Mouse (Mus musculus): ENCODE measurements around the gene Vamp5.

Gene Vamp5

GRCm38 (mm10) chr6:72364009-72364408 is 16.3 kb downstream of the Vamp5 start:
- no peak for DNase-seq

DNA sequence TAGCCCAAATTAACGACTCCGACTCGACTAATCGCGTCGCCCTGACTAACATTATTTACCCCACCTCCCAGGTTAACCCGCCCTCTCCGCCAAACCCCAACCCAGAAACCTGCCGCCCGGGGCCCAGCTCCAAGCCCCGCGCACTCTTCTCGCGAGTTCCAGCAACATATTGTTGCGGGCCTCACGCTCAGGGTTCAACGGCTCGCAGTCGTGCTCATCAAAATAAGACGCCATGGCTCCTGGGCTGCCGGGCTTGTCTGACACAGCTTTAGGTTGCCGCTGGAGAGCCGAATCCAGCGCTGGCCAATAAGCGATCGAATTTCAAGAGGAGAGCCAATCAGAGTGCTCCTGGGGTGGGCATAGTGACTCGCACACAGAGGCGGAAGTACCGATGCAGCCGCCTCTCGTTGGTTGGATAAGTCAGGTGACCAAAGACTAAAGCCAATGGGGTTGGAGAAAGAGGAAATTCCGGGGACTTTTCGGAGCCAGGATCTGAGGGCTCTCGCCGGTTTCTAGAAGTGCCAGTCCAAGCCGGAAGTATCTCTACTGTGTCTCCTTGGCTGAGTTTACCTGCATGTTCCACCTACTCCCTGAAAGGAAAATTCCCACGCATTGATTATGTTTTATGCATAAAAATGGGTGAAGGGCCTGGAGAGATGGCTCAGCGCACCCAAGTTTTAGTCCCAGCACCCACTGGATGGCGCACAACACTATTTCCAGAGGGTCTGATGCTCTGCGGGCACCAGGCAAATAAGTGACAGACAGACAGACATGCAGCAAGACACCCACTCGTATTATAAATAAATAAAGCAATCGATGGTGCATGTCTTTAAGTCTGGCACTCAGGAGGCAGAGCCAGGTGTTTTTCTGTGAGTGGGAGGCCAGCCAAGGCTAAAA is 17.9 kb downstream of the Vamp5 start:
- DNase-seq, result peak; percentile 97

GRCm38 (mm10) chr6:72361121-72361551 is 19.1 kb downstream of the Vamp5 start:
- no peak for DNase-seq

DNA sequence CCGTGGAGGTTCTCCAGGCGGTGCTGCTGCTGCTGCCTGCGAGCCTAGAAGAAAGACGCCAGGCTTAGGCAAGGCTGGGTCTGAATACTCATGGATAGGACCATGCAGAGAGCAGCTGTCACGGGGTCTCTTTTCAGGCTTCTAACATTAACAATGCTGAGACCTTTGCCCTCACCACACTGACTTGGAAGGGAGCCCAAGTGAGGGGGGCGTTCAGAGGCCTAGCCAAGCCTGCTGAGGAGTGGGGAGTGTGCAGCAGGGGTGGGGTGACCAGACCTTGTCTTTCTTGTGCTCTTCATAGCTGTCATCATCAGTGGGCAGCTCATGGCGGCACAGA is 19.7 kb downstream of the Vamp5 start:
- peak; percentile 78 for DNase-seq

GRCm38 (mm10) chr6:72359891-72360598 is 20.2 kb downstream of the Vamp5 start:
- DNase-seq, result no peak

- DNase-seq, result no peak
Observed at GRCm38 (mm10) chr6:72359343-72359742, 20.9 kb downstream of the Vamp5 start.

DNA sequence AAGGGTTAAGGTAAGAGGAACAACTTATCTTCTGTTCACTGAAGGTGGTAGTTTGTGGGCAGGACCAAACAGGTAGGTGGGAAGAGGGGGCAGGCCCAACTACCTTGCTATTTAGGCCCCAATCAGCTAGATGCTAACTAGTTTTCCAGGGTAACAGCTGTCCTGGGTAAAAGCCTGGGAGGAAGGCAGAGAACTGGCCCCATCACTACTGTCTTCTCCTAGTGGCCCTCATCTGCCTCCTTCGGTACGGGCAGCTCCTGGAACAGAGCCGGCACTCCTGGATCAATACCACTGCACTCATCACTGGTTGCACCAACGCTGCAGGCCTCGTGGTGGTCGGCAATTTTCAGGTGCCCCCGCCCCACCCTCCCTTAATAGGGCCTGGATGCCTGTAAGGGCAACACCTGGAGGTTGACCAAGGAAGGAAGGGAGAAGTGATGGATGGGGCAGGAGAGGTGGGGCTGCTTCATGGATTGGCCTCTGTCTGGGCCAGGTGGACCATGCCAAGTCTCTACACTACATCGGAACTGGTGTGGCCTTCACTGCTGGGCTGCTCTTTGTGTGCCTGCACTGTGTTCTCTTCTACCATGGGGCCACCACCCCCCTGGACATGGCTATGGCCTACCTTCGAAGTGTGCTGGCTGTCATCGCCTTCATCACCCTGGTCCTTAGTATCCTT is 22.0 kb downstream of the Vamp5 start:
- DNase-seq, result no peak

DNA sequence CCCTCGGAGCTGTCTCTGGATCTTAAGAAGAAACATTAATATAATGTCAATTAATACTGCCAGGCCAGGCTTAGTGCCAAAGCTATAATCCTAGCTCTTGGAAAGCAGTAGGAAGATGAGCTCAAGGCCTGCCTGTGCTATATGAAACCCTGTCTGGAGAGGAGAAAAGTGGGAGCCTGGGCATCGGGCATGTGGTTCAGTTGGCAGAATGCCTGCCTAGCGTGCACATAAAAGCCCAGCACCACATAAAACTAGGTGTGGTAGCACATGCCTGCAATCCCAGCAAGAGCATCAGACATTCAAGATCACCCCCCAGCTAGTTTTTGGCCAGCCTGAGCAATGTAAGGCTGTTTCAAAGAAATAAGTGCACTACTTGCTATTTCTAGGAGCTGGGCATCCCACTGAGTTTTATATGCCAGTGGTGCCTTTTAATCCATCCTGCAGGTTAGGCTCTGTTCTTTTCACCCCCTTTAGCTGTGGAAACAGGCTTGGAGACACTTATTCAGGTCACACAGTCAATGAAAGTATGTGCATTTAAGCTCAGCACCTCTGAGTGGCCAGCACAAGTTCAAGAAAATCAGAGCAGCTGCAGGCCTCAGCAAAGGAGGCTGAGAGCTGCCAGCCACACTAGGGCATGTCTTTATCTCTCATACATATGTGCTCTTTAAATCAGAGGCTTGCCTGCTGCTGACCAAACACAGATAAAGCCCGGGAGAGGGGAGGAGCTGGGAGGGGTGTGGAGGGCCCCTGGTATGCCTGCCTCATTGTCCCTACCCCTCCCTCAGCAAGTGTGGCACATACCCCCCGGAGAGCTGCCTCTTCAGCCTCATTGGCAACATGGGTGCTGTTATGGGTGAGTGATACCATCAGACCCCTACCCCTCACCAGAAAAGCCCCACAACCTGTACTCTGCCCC is 22.8 kb downstream of the Vamp5 start:
- DNase-seq, result no peak

- DNase-seq, result no peak
Observed at GRCm38 (mm10) chr6:72356001-72356532, 24.2 kb downstream of the Vamp5 start.

DNA sequence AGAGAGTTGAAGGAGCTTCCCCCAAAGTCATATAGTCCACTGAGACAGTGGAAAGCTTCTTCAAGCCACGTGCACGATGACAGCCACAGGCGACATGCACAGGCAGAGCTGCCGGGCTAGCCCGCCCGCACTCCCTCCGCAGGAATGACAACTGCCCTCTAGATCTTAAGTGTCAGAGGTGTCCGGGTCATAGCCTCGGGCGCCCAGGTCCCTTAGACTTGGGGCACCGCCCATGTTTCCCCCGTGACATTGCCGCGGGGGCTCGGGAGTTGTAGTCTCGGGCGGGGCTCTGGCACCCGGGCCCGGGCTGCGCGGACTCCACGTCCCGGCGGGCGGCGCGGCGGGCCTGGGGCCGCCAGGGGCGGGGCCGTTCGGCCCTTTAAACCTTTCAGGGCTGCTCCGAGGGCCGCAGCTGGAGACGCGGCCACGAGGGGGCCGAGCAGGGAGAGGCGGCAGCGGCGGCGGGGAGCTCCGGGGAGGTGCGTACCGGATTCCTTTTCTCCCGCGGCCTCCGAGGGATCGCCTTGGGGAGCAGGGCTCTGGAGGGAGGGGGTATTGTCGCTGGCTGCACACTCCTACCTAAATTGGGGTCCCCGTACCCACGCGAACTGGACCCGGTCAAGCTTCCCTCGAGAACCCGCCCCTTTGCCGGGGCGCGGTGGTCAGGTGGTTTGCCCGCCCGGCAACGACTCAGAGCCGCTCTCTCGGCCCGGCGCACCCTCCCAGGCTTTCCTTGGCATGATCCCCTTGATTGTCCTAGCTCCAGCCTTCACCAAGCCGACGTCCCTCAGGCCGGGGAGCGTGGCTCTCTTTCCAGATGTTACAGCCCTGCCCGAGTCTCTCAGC is 25.0 kb downstream of the Vamp5 start, which contains the start of gene Tmem150a:
Gene Tmem150a (plus strand): TSS at position 382 of the 846 bp plus-strand sequence.
- peak; percentile 94 for DNase-seq

DNA sequence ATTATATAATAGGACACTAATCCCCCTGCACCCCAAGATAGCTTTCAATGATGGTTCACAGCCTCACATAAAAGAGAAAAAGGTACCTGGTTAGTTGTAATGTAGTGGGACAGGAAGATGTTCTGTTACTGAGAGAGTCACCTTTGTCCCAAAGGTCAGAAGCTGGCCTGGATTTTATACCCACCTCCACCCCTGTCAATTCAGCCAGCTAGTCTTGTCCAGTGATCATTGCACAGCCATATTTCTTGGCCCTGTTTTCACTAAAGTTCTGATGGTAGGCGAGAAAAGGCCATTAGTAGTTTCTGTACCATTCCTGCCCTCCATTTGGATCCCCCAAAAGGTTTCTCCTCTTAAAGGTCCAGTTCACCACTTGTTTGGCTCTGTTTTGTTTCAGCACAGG is 26.2 kb downstream of the Vamp5 start:
- DNase-seq, result no peak

DNA sequence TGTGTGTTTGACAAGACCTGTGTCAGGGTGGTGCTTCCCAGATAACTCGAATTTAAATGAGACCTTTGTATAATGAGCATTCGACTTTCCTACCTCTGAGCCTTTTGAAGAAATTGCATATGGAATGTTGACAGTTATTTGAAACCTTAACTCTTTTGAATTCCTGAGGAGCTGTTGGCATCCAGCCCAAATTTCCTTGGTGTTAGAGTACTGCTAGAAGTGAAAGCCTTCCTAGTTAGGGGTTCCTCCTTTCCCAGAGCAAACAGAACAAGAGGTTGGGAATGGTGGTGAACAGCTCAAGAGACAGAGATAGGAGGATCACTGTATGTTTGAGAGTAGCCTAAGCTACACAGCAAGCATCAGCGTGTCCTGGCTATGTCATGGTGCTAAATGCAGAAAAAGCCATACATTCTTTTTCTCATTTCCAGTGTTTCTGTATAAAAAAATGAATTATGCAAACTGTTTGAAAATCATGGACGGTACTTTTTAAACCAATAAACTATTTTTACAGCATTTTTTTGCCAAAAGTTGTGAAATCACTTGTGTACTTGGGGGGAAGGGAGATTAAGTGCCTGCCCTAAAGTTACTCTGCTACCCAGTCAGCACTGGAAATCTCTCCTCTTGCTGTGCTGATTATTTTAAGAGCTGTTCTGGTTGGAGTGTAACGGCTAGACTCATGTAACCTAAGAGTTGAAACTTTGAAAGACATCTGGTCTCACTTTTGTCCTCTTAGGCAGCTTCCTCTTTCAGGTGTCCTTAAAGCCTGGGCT is 27.4 kb downstream of the Vamp5 start:
- DNase-seq, result peak; percentile 72

DNA sequence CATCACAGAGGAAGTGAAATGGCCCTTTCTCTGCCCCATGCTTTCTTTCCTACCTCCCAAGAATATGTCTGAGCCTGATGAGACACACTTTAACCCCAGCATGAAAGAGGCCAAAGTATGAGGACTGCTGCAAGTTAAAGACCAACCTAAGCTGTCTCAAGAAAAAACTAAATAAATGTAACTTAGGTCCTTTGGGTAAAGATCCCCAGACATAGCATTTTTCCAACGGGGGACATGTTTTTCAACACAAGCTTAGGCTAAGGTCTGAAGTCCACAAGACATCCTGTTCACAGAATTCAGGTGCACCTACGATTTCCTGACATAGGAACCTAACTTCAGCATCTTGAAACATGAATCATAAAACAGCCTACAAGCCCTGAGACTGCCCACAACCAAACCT is 30.1 kb downstream of the Vamp5 start:
- no peak for DNase-seq

GRCm38 (mm10) chr6:72348411-72348810 is 31.9 kb downstream of the Vamp5 start:
- DNase-seq, result no peak

DNA sequence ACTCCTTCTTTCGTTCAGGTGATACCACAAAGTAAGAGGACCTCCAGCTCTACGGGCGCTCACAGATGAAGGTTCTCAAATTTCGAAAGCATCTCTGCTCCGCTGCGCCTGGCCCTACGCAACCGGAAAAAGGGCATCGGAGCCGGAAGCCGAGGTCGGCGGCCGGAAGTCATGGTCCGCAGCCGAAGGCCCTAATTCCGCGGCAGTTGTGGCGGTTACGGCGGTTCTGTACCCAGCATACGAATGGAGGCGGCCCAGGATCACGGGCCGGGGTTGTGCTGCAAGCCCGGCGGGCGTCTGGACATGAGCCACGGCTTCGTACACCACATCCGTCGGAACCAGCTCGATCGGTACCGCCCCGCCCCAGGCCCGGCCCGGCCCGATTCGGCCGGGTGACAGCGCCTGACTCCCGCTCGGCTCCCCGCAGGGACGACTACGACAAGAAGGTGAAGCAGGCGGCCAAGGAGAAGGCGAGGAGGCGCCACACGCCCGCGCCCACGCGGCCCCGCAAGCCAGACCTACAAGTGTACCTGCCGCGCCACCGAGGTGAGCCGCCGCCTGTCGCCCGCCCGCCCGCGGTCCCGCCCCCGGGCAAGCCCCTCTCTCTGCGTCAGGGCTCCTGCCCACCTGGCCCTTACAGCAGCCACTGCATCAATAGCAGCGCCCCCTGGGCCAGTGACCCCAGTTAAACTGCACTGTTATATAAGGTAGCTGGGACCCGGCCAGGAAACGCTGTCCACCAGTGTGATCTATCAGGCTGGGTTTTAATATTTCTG is 32.9 kb downstream of the Vamp5 start, which contains the start of gene 0610030E20Rik:
Gene 0610030E20Rik (plus strand): TSS at position 152 of the 776 bp plus-strand sequence.
- peak; percentile 92 for DNase-seq

- DNase-seq, result no peak
Observed at GRCm38 (mm10) chr6:72346261-72346660, 34.0 kb downstream of the Vamp5 start.

DNA sequence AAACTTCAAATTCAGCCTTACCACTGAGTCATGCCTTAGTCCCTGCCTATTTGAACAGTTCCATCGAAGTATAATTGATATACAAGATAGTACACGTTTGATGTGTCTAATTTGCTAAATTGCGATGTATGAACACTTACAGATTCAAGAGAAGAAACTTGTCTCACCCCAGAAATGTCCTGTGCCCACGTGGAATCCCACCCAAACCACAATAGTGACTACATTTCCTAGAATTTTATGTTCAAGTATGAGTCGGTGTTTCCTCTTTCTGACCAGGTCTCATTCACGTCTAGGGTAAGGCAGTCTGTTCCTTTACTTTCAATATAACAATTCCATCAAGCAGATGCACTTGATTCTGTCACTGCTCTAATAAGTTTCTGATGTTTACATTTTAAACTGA is 34.6 kb downstream of the Vamp5 start:
- DNase-seq, result no peak

DNA sequence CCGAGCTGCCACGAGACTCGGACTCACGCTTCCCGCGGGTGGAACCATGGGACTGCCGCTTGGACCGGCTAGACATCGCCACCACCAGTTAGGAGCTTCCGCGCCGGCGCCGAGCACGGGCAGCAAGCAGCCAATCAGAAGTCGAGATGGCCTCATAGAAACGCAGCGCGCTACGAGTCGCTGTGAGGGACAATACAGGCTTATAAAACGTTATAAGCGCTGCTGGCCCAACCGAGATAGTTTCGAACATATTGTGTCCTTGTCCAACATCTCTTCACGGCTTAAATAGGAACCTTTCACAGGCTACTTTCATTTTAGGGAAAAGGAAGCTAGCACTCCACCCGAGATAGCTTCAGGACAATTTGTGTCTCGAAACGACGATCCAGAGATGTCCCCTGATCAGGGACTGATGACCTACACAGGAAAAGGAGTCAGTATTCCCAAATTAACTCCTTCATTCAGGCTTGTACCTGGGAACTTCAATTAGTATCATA is 35.1 kb downstream of the Vamp5 start, which contains the start of gene Usp39:
Gene Usp39 (minus strand): TSS at position 111 of the 494 bp plus-strand sequence.
- DNase-seq, result peak; percentile 96

Measured in kidney, postnatal 14 days (tissue).